Mouse (Mus musculus): Measurements from ENCODE around the gene 9930104L06Rik. TPM values are rescaled to one million over a fixed set of nuclear protein-coding genes. Genes with fewer than 3 reads are reported as not detected.

9930104L06Rik gene
- polyA plus RNA-seq, 1 experiment from 2014 or later = 2.8 TPM

DNA sequence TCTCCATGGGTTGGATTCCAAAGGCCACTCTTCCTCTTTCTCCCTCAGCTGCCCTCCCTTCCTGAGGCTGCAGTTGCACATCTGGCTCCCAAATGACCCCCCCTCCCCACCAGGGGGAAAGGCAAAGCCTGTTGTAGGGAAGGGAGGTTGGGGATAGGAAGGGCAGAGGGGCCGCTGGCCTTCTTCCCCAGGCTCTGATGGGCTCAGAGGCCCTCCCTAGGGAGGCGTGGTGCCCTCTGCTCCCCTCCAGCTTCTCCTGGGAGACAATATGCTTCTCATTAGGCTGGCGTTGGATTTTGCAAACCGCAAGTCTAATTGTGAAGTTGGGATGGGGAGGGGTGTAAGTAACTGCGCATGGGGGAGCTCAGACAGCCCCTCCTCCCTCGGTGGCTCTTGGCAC is 31.9 kb downstream of the 9930104L06Rik start:
- Histone ChIP-seq H3K4me3 (ENCODE audit: low read depth, low read length) (no peak overlapping the region), H3K27me3 (replicated peaks; ENCODE audit: control insufficient read depth, insufficient read depth, low read length) (peaks cover 3% of the 10 kb centered on the region; the same call in 1 of the 2 replicates), H3K36me3 (ENCODE audit: control insufficient read depth, insufficient read depth, low read length) (no peaks in the 10 kb centered on the region), H3K9me3 (ENCODE audit: control insufficient read depth, low read length) (no peaks in the 10 kb centered on the region), H3K9ac (ENCODE audit: low read depth, low read length) (0 out of 2 replicates have a peak overlapping the region, but pooled peaks have one; percentile 17), H3K4me1 (ENCODE audit: control insufficient read depth, insufficient read depth, low read length) (peaks cover 43% of the 10 kb centered on the region), H3K27ac (replicated peaks; ENCODE audit: low read depth, low read length) (peak overlapping the region; percentile 35), H3K4me2 (ENCODE audit: low read depth, low read length) (peak overlapping the region; percentile 14; the same call in 1 of the 2 replicates)
- WGBS = 14% methylated on average over 6 of the region's 6 CpGs
- peak; percentile 72 for DNase-seq (ENCODE audit: low spot score)
- ATAC-seq (ENCODE audit: low read depth) = no peak; the same call in 1 of the 2 replicates

GRCm38 (mm10) chr4:124969219-124969848 is 32.5 kb downstream of the 9930104L06Rik start:
- DNase-seq (ENCODE audit: low spot score) (peak; percentile 50), ATAC-seq (ENCODE audit: low read depth) (peak; percentile 62; the same call in 1 of the 2 replicates)
- peak overlapping the region; percentile 35 for H3K27ac ChIP-seq (replicated peaks; ENCODE audit: low read depth, low read length)
- H3K4me2 ChIP-seq (ENCODE audit: low read depth, low read length) = peak overlapping the region; percentile 14; the same call in 1 of the 2 replicates
- 0 out of 2 replicates have a peak overlapping the region, but pooled peaks have one; percentile 17 for H3K9ac ChIP-seq (ENCODE audit: low read depth, low read length)
- no peak overlapping the region for H3K4me3 ChIP-seq (ENCODE audit: low read depth, low read length)
- peaks cover 7% of the 10 kb centered on the region; the same call in 1 of the 2 replicates for H3K27me3 ChIP-seq (replicated peaks; ENCODE audit: control insufficient read depth, insufficient read depth, low read length)
- no peaks in the 10 kb centered on the region for H3K9me3 ChIP-seq (ENCODE audit: control insufficient read depth, low read length)
- H3K36me3 ChIP-seq (ENCODE audit: control insufficient read depth, insufficient read depth, low read length) = no peaks in the 10 kb centered on the region
- peaks cover 43% of the 10 kb centered on the region for H3K4me1 ChIP-seq (ENCODE audit: control insufficient read depth, insufficient read depth, low read length)
- WGBS = 33% methylated on average over 7 of the region's 7 CpGs

GRCm38 (mm10) chr4:124970194-124970593 is 33.3 kb downstream of the 9930104L06Rik start:
- 67% methylated on average over 11 of the region's 11 CpGs for WGBS
- H3K27ac ChIP-seq (replicated peaks; ENCODE audit: low read depth, low read length) = no peak overlapping the region

GRCm38 (mm10) chr4:124970677-124971076 is 33.8 kb downstream of the 9930104L06Rik start:
- WGBS = 31% methylated on average over 5 of the region's 5 CpGs
- Histone ChIP-seq H3K27me3 (replicated peaks; ENCODE audit: control insufficient read depth, insufficient read depth, low read length) (peaks cover 7% of the 10 kb centered on the region; the same call in 1 of the 2 replicates), H3K27ac (replicated peaks; ENCODE audit: low read depth, low read length) (no peak overlapping the region), H3K9me3 (ENCODE audit: control insufficient read depth, low read length) (no peaks in the 10 kb centered on the region), H3K4me2 (ENCODE audit: low read depth, low read length) (no peak overlapping the region), H3K9ac (ENCODE audit: low read depth, low read length) (no peak overlapping the region), H3K4me1 (ENCODE audit: control insufficient read depth, insufficient read depth, low read length) (peaks cover 43% of the 10 kb centered on the region), H3K4me3 (ENCODE audit: low read depth, low read length) (no peak overlapping the region), H3K36me3 (ENCODE audit: control insufficient read depth, insufficient read depth, low read length) (no peaks in the 10 kb centered on the region)
- DNase-seq (ENCODE audit: low spot score) (no peak), ATAC-seq (ENCODE audit: low read depth) (no peak)

More at GRCm38 (mm10) chr4:124970194-124970593, 33.3 kb downstream of the 9930104L06Rik start:
- Histone ChIP-seq H3K4me2 (ENCODE audit: low read depth, low read length) (no peak overlapping the region), H3K4me3 (ENCODE audit: low read depth, low read length) (no peak overlapping the region), H3K9me3 (ENCODE audit: control insufficient read depth, low read length) (no peaks in the 10 kb centered on the region), H3K9ac (ENCODE audit: low read depth, low read length) (no peak overlapping the region), H3K4me1 (ENCODE audit: control insufficient read depth, insufficient read depth, low read length) (peaks cover 43% of the 10 kb centered on the region), H3K36me3 (ENCODE audit: control insufficient read depth, insufficient read depth, low read length) (no peaks in the 10 kb centered on the region), H3K27me3 (replicated peaks; ENCODE audit: control insufficient read depth, insufficient read depth, low read length) (peaks cover 7% of the 10 kb centered on the region; the same call in 1 of the 2 replicates)
- no peak for DNase-seq (ENCODE audit: low spot score)
- no peak for ATAC-seq (ENCODE audit: low read depth)

GRCm38 (mm10) chr4:124971094-124971493 is 34.2 kb downstream of the 9930104L06Rik start:
- H3K4me1 ChIP-seq (ENCODE audit: control insufficient read depth, insufficient read depth, low read length) = peaks cover 43% of the 10 kb centered on the region
- H3K9me3 ChIP-seq (ENCODE audit: control insufficient read depth, low read length) = no peaks in the 10 kb centered on the region
- H3K36me3 ChIP-seq (ENCODE audit: control insufficient read depth, insufficient read depth, low read length) = no peaks in the 10 kb centered on the region
- no peak overlapping the region for H3K9ac ChIP-seq (ENCODE audit: low read depth, low read length)
- DNase-seq (ENCODE audit: low spot score) (no peak), ATAC-seq (ENCODE audit: low read depth) (no peak)
- 70% methylated on average over 8 of the region's 8 CpGs for WGBS
- H3K27me3 ChIP-seq (replicated peaks; ENCODE audit: control insufficient read depth, insufficient read depth, low read length) = peaks cover 7% of the 10 kb centered on the region; the same call in 1 of the 2 replicates
- H3K4me3 ChIP-seq (ENCODE audit: low read depth, low read length) = no peak overlapping the region
- H3K27ac ChIP-seq (replicated peaks; ENCODE audit: low read depth, low read length) = no peak overlapping the region
- H3K4me2 ChIP-seq (ENCODE audit: low read depth, low read length) = no peak overlapping the region

DNA sequence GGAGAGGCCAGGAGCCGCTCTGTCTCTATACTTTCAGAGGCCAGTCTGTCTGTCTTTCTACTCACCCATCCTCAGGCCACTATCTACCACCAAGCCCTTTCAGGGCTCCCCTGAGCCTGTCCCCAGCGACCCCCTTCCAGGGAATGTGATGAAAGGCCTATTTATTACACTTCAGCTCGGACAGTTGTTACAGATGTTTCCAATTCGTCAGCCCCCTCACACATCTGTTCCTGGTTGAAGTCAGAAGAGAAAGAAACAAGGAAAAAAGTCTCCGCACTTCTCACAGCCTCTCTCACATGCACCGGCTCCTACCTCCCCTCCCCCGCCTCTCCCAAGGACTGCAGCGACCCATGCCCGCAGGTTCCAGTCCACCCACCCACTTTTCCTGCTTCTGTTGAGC is 35.5 kb downstream of the 9930104L06Rik start:
- Histone ChIP-seq H3K4me2 (ENCODE audit: low read depth, low read length) (no peak overlapping the region), H3K4me3 (ENCODE audit: low read depth, low read length) (no peak overlapping the region), H3K27me3 (replicated peaks; ENCODE audit: control insufficient read depth, insufficient read depth, low read length) (0 out of 2 replicates have a peak, but pooled peaks cover 7% of the 10 kb centered on the region), H3K4me1 (ENCODE audit: control insufficient read depth, insufficient read depth, low read length) (peaks cover 43% of the 10 kb centered on the region), H3K9ac (ENCODE audit: low read depth, low read length) (no peak overlapping the region), H3K9me3 (ENCODE audit: control insufficient read depth, low read length) (no peaks in the 10 kb centered on the region), H3K36me3 (ENCODE audit: control insufficient read depth, insufficient read depth, low read length) (no peaks in the 10 kb centered on the region), H3K27ac (replicated peaks; ENCODE audit: low read depth, low read length) (no peak overlapping the region)
- DNase-seq (ENCODE audit: low spot score) (peak; percentile 75), ATAC-seq (ENCODE audit: low read depth) (peak; percentile 4; the same call in 1 of the 2 replicates)
- 12% methylated on average over 9 of the region's 9 CpGs for WGBS

GRCm38 (mm10) chr4:124973296-124973695 is 36.4 kb downstream of the 9930104L06Rik start:
- Histone ChIP-seq H3K36me3 (ENCODE audit: control insufficient read depth, insufficient read depth, low read length) (no peaks in the 10 kb centered on the region), H3K27ac (replicated peaks; ENCODE audit: low read depth, low read length) (no peak overlapping the region), H3K4me2 (ENCODE audit: low read depth, low read length) (no peak overlapping the region), H3K4me1 (ENCODE audit: control insufficient read depth, insufficient read depth, low read length) (peaks cover 42% of the 10 kb centered on the region), H3K27me3 (replicated peaks; ENCODE audit: control insufficient read depth, insufficient read depth, low read length) (0 out of 2 replicates have a peak, but pooled peaks cover 7% of the 10 kb centered on the region), H3K4me3 (ENCODE audit: low read depth, low read length) (no peak overlapping the region), H3K9me3 (ENCODE audit: control insufficient read depth, low read length) (no peaks in the 10 kb centered on the region), H3K9ac (ENCODE audit: low read depth, low read length) (no peak overlapping the region)
- DNase-seq (ENCODE audit: low spot score) = peak; percentile 61
- ATAC-seq (ENCODE audit: low read depth) = no peak
- WGBS = 70% methylated on average over 2 of the region's 2 CpGs

DNA sequence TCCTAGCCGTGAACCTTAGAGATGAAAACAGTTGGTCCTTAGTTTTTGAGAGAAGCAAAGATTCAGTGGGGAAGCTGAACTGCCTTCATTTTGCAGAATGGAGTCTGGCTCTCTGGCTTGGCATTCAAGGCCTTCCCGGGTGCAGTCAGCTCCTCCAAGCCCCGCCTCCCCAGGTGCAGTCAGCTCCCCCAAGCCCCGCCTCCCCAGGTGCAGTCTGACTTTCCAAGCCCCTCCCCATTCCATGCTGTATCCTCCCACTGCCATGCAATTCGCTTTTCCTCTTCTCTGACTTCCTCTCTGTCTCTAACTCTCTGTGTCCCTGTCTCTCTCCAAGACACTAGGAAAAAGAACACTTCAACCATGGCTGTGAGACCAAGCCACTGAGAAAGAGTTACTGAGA is 41.4 kb downstream of the 9930104L06Rik start:
- ATAC-seq (ENCODE audit: low read depth) (no peak), DNase-seq (ENCODE audit: low spot score) (no peak)
- Histone ChIP-seq H3K4me3 (ENCODE audit: low read depth, low read length) (no peak overlapping the region), H3K4me1 (ENCODE audit: control insufficient read depth, insufficient read depth, low read length) (peaks cover 4% of the 10 kb centered on the region; the same call in 1 of the 2 replicates), H3K9me3 (ENCODE audit: control insufficient read depth, low read length) (no peaks in the 10 kb centered on the region), H3K27ac (replicated peaks; ENCODE audit: low read depth, low read length) (no peak overlapping the region), H3K36me3 (ENCODE audit: control insufficient read depth, insufficient read depth, low read length) (no peaks in the 10 kb centered on the region), H3K9ac (ENCODE audit: low read depth, low read length) (no peak overlapping the region), H3K4me2 (ENCODE audit: low read depth, low read length) (no peak overlapping the region), H3K27me3 (replicated peaks; ENCODE audit: control insufficient read depth, insufficient read depth, low read length) (peaks cover 20% of the 10 kb centered on the region)
- WGBS = 26% methylated on average over 5 of the region's 5 CpGs
